Mouse (Mus musculus): Measurements from ENCODE around the gene Ddx39b.

Gene Ddx39b

DNA sequence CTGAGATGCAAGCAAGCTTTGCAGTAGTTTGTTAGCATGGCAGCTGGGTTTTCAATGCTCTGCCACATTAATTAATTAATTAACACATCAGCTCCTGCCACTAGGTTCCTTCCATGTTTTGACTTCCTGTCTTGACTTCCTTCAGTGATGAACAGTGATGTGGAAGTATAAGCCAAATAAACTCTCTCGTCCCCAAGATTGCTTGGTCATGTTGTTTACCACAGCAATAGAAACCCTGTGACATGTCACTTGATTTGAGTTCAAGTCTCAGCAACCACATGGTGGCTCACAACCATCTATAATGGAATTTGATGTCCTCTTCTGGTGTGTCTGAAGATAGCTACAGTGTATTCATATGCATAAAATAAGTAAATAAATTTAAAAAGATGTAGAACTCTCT lies 15.8 kb downstream of the Ddx39b start:
- CTCF ChIA-PET, result interaction anchor here (0.5 to 5.7 kb wide), 5 partner anchors 16 to 305 kb away, joined by 3 to 25 read pairs (median 3); partner anchors contain the start of gene Ddx39b

DNA sequence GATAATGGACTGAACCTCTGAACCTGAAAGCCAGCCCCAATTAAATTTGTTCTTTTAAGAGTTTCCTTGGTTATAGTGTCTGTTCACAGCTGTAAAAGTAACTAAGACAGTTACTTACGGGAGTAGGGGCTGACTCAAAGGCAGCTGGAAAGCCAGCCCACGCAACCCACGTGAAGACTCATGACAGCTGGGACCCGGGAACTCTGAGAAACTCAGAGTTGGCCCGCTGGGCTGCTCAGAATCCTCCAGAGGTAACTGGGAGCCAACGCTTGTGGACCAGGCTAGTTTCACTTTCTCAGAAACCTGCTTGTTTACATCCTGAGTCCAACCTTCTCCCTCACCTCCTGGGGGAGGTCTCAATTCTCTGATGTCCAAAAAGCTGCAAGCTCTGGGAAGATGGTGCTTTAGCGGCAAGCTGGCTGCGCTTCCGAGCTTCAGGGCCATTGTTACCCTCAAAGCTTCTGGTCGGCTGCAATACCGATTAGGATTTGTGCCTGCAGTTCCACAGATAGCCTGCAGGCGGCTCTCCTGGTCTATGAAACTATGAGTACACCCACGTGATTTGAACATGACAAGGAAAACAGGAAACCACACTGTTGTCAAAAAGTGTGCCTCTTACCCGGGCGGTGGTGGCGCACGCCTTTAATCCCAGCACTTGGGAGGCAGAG lies 16.4 kb downstream of the Ddx39b start:
- CTCF ChIA-PET, result interaction anchor here (0.5 to 5.7 kb wide), 4 partner anchors 16 to 305 kb away, joined by 3 to 25 read pairs (median 4); partner anchors contain the start of gene Ddx39b

DNA sequence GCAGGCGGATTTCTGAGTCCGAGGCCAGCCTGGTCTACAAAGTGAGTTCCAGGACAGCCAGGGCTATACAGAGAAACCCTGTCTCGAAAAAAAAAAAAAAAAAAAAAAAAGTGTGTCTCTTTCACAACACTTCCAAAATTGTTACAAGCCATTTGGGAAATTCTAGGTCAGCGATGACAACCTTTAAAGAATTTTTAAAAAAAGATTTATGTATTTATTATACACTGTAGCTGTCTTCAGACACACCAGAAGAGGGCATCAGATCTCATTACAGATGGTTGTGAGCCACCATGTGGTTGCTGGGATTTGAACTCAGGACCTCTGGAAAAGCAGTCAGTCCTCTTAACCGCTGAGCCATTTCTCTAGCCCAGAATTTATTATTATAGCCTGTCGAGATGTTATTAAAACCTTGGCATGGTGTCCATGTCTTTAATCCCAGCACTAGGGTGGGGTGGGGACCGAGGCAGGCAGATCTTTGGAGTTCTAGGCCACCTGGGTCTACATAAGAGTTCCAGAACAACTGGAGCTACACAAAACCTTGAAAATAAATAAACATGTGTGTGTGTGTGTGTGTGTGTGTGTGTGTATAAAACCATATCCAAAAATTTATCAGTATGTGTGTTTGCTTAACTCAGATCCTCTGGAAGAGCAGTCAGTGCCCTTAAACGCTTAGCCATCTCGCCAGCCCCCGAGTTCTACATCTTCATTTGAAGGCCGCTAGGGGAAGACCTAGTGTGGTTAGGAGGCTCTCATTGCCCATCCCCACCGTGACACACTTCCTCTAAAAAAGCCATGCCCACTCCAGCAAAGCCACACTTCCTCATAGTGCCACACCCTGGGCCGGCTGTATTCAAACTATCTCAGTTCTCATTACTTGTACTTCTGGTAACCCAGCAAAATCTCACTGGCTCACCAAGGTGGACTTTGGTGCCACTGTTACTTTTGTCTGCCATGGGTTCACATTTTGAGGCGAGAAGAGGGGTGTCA lies 17.2 kb downstream of the Ddx39b start:
- CTCF ChIA-PET, result interaction anchor here (2.2 to 5.7 kb wide), 2 partner anchors 11 to 16 kb away, joined by 9 to 25 read pairs; no protein-coding TSS in a partner anchor

DNA sequence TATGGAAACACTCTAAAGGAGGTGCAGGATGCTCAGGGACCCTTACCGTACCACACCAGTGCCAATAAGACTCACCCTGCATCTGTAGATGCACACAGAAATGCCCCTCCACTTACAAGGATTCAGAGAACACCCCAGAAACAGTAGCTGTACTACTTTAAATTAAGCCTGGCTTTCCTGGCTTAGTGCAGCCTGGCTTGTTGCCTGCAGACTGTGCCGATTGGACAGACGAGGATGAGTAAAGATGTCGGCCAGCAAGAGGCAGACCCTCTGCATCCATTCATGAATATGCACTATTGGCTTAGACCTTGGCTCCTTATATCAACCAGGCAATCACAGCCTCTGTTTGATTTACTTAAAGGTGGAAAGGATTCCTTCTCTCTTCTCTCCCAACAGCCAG lies 18.1 kb downstream of the Ddx39b start:
- CTCF ChIA-PET, result interaction anchor here (0.6 to 2.2 kb wide), 2 partner anchors 10 to 88 kb away, joined by 6 to 9 read pairs; no protein-coding TSS in a partner anchor

DNA sequence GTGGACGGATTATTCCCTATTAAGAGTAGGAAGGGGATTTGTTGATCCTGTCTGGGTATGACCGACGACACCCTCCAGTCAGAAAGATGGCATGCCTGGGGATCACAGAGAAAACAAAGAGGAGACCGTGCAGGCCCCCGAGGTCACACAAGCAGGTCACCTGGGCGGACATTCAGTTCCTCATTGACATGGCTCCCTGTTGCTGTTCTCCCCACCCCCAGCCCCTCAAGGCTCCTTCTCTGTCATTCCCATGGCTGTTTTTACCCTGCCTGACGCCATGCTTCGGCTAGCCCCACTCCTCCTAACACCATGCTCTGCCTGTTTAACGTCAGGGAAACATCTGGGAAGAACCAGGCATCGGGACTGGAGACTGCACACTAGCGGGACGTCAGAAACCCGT lies 20.1 kb downstream of the Ddx39b start:
- CTCF ChIA-PET, result no interaction called here

DNA sequence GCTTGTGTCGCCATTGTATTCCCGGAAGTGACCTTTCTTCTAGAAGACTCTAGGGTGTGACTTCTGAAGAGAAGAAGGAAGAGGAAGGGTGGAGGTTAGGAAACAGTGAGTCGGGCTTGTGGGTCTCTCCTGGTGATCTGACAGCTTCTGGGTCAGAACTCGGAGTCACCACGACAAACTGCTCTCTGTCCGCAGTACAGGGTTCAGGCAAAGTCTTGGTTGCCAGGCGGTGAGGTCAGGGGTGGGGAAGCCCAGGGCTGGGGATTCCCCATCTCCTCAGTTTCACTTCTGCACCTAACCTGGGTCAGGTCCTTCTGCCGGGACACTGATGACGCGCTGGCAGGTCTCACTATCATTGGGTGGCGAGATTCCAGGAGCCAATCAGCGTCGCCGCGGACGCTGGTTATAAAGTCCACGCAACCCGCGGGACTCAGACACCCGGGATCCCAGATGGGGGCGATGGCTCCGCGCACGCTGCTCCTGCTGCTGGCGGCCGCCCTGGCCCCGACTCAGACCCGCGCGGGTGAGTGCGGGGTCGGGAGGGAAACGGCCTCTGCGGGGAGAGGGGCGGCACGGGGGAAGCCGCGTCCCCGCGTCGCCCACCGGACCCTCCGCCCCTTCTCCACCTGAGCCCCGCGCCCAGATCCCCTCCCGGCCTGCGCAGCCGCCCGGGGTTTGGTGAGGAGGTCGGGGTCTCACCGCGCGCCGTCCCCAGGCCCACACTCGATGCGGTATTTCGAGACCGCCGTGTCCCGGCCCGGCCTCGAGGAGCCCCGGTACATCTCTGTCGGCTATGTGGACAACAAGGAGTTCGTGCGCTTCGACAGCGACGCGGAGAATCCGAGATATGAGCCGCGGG lies 21.3 kb downstream of the Ddx39b start, which contains the start of gene H2-D1:
Gene H2-D1, plus strand, starts transcription at position 67 of the 859 bp plus-strand sequence.
- CTCF ChIA-PET, result no interaction called here

DNA sequence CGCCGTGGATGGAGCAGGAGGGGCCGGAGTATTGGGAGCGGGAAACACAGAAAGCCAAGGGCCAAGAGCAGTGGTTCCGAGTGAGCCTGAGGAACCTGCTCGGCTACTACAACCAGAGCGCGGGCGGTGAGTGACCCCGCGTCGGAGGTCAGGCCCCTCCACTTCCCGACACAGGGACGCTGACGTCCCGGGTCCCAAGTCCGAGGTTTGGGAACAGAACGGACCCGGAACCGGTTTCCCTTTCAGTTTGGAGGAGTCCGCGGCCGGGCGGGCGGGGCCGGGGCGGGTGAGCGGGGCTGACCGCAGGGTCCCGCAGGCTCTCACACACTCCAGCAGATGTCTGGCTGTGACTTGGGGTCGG lies 22.0 kb downstream of the Ddx39b start:
- CTCF ChIA-PET, result no interaction called here

DNA sequence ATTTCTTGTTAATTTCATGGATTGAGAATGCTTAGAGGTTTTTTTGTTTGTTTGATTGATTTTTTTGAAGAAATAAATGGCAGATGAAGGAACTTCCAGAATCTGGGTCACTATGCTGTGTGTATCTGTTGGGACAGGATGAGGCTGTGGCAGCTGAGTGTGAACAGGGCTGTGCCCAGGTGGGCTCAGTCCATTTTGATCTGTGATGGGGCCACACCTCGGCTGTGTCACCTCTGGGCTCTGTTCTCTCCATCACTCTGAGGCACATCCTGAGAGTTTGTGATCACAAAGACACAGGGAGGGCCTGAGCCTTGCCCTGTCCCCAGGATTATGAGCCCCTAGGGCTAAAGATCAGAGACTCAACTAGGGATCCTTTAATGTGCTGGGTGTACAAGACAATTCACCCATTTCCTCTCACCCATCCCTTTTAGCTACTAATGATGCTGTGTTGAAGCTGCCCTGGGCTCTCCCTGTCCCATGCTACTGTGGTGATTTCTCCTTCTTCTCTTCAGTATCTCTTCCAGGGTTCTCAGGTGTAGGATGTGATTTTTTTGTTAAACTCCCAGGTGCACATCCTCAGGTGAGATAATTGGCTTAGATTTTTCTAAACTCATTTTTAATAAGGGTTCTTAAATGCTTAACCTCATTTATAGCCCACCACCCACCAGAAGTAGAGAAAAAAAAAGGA lies 26.0 kb downstream of the Ddx39b start:
- CTCF ChIA-PET, result interaction anchor here (0.7 kb wide), 2 partner anchors 35 to 242 kb away, joined by 3 to 4 read pairs; no protein-coding TSS in a partner anchor

DNA sequence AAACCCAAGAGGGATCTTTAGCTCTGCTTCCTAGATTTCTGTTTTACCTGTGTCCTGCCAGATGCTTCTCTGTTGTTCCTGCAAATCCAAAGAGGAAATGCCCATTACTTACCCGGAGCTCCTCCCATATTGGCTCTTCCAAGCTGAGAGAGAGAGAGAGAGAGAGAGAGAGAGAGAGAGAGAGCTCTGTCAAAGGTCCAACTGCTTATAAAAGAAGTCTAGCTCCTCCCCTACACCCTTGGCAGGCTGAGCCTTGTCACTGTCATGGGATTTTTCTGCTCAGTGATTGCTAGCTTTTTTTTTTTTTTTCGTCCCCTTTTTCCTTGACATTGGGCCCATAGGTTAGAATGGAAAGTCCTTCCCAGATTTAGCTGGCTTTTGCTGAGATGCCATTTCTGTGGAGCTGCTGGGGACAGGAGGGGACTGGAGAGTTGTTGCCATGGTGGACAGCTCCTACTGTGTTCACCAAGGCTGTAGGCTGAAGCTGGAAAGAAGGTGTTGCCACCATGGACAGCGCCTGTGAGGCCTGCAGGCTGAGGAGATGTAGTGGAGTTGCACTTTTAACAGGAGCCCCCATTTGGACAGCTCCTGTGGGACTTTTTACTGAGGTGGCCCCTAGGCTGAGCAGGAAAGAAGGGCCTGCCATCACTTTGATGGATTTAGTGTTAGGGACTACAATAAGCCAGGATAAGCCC lies 28.3 kb downstream of the Ddx39b start:
- CTCF ChIA-PET, result interaction anchor here (2.3 kb wide), 1 partner anchor 10 kb away, joined by 9 read pairs; no protein-coding TSS in a partner anchor

DNA sequence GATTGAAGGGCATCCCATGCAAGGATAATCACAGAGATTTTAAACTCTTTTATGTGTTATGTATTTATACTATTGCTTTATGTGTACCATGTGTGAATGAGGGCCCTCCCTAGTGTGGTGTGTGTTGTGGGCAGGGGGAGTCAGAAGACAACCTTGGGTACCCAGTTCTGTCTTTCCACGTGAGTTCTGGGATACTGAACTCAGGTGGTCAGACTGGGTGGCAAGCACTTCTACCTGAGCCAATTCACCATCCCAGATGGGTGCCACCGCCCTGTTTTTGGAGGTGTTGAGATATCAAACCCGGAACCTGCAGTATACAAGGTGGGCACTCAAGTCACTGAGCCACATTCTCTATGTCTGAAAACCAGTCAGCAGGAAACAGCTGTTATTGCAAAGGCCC lies 30.7 kb downstream of the Ddx39b start:
- CTCF ChIA-PET, result interaction anchor here (0.7 kb wide), 1 partner anchor 389 kb away, joined by 9 read pairs; no protein-coding TSS in a partner anchor

DNA sequence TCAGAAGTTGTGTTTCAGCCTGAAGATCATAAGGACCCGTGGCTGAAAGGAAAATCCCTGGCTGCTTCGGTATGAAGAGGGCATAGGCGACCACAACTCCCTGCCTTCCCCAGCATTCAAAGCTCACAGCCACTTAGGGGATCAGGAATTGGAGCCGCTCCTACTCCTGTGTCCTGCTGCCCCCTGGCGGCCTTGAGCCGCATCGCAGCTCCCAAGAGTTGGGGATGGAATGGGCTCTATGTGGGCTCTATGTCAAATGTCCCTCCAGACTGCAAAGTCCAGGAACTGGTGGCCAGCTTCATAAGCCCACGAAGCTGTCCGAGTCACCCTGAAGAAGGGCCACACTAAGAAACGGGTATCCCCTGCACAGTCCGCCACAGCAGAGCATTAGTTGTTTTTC lies 33.2 kb downstream of the Ddx39b start:
- CTCF ChIA-PET, result interaction anchor here (1.1 to 2.6 kb wide), 3 partner anchors 19 to 28 kb away, joined by 5 to 25 read pairs (median 8); no protein-coding TSS in a partner anchor

DNA sequence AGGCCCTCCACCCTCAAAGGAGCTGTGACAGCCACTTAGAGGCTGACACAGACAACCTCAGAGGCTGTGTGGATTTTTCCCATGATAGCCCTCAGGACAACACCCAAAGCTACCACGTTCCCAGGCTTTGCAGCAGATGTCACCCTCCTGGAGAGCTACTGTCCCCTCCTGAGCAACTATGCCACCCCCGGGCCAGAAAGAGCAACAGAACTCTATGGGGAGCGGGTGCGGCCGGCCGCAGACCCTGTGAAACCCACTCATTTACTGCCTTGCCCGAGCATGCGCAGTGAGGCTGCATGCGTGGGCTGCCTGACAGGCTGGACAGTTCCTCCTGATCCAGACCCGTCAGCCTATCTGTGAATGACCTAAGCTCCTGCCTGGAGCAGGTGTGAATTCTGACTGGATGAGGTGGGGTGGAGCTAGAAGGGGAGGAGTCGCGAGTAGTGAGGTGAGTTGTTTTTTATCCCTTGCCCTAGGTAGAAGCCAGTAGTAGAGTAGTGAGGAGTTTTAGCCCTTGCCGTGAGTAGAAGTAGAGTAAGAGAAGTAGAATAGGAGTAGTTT lies 34.8 kb downstream of the Ddx39b start:
- CTCF ChIA-PET, result interaction anchor here (0.7 kb wide), 1 partner anchor 34 kb away, joined by 3 read pairs; no protein-coding TSS in a partner anchor

DNA sequence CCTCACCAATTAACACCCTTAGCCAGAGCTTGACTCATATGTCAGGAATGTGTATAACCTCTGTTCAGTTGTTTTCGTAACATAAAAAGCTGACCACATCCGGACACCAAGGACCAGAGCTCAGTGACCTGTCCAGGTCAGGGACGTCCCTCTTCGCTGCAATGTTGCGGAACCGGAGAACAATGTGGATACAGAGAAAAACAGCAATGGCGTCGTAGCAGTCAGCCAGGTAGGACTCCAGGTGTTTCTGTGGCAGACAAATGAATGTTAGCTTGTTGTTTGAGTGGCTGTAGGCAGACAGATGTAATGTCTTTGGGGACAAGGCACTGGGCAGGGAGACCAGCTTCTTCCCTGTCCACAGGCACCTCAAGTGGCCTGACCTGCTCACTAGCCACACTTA lies 36.5 kb downstream of the Ddx39b start:
- CTCF ChIA-PET, result no interaction called here

DNA sequence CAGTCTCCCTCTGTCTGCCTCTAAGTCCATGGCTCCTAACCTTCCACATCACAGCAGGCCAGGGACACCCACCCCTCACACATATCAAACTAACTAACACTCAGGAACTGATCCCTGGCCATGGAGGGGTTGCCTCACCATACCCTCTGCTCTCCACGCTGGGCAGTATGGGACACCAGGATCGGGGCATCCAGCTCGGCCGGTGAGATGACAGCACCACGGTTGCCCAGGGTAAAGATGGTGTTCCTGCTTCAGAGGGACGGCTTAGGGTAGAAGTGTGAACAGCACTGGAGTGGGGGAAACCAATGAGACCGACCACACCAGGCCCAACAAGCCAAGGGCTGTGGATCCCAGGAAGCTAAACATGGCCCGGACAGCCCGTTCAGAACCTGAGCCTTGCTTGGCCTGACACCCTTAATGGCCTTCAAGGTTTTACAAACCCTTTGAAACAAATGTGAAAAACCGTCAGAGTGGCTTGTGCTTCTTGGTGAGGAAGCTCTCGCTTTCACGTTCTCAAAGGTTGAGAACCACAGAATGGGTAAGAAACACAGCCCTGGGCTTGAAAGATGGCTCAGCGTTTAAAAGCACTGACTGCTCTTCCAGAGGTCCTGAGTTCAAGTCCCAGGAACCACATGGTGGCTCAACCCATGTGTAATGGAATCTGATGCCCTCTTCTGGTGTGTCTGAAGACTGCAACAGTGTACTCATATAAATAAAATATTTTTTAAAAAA lies 37.6 kb downstream of the Ddx39b start:
- CTCF ChIA-PET, result no interaction called here

DNA sequence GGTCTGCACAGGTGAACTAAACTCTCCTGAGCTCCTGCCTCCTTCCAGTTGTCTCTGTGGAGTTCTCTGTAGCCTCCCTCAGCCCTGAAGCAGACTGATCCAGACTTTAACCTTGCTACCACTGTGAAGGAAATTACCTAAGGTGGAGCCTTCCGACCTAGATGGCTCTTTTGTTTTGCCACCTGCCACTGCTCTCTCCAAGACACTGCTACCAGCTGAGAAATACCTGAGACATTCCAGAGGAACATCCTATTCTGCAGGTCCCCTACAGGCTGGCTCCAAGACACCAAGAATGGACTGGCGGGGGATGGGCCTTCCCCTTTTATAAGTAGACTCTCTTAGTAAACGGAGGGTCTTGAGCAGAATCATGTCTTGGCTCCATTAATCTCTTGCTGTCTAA lies 38.7 kb downstream of the Ddx39b start:
- CTCF ChIA-PET, result no interaction called here

DNA sequence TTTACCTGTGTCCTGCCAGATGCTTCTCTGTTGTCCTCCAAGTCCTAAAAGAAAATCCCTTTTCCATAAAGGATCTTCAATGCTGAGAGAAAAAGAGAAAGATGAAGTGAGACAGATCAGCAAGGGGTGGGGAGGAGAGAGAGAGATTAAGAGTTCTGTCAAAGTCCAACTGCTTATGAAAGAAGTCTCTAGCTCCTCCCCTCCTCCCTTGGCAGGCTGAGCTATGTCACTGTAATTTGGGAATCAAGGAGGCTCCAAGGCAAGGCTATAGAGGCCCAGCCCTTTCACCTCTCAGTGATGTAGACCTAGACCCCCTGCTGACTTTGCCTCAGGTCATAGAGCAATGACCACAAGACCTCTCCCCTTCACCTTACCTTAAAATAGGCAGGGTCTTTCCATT lies 43.9 kb downstream of the Ddx39b start:
- CTCF ChIA-PET, result interaction anchor here (0.6 kb wide), 1 partner anchor 31 kb away, joined by 3 read pairs; no protein-coding TSS in a partner anchor

DNA sequence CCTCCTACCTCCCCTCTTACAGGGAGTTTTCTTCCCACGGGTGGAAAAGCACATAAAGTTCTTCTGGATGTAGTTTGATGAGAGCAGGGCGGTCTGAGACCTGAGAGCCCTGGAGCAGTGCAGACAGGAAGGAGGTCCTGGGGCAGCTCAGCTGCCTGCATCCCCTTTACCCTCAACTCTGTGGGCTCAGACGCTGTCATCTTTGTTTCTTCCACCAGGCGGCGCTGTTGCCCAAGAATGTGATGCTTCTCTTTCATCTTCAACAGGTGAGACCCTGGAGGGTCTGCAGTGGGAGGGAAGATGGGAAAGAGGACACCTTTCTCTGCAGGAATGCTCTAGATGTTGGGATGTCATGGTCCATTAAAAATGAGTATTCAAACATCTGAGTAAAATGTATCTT lies 54.2 kb downstream of the Ddx39b start:
- CTCF ChIA-PET, result interaction anchor here (0.6 kb wide), 1 partner anchor 24 kb away, joined by 3 read pairs; no protein-coding TSS in a partner anchor

DNA sequence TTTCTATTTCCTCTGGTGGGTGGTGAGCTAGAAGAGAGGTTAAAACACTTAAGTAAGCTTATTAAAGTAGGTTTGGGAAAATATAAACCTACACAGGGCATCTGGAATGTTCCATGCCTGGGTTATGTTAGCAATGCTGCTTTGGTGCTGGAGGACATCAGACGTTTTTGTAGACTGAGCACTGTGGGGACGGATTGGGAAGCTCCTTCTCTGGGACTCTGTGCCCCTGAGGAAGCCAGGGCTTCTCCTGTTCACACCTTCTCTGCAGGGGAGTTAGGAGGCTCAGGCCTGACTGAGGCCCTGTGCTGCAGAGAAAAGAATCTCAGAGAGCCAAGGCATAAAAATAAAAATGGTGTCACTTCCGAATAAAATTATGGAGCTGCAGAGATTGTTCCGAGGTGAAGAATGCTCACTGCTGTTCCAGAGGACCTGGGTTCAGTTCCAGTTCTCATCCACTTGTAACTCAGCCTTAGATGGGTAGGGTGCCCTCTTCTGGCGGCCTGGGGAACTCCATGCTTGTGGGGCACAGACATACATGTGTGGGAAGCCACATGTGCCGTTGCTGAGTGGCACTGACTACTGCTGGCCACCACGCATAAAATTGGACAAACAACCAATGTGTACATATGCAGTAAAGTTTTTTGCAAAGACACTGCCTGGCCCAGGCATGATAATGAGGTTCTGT lies 58.9 kb downstream of the Ddx39b start:
- CTCF ChIA-PET, result interaction anchor here (0.6 kb wide), 1 partner anchor 131 kb away, joined by 5 read pairs; no protein-coding TSS in a partner anchor

All from spleen, embryonic (tissue).